Mouse (Mus musculus) liver, adult 2 months (tissue): ENCODE results near the gene Cdc42ep4.

Source experiments
- CTCF ChIP-seq: fragments of 200-500 bp; IDR thresholded peaks from 2 replicates; pipeline ENCODE4 v1.5.1; 2011; ENCODE audit warnings: low read depth, low read length, control low read depth
- POLR2A ChIP-seq: fragments of 200-500 bp; IDR thresholded peaks from 2 replicates; pipeline ENCODE4 v1.6.1; 2011; ENCODE audit warnings: low read length, control low read depth; ENCODE audit not compliant: insufficient read depth; ENCODE audit errors: extremely low read depth

GRCm38 (mm10) chr11:113729917-113730316, 21.8 kb downstream of the Cdc42ep4 start:
- TF ChIP-seq CTCF: no peak
- no peak for TF ChIP-seq POLR2A
